Mouse (Mus musculus): ENCODE results near the gene Fto. TPM values are rescaled to one million over a fixed set of nuclear protein-coding genes. Genes with fewer than 3 reads are reported as not detected.
A peak's percentile ranks its signal among the peaks of the same experiment; 100 is the strongest.

The Fto gene
- total and polyA plus RNA-seq, 2 experiments from 2014 or later: 41.1 to 50.6 TPM

DNA sequence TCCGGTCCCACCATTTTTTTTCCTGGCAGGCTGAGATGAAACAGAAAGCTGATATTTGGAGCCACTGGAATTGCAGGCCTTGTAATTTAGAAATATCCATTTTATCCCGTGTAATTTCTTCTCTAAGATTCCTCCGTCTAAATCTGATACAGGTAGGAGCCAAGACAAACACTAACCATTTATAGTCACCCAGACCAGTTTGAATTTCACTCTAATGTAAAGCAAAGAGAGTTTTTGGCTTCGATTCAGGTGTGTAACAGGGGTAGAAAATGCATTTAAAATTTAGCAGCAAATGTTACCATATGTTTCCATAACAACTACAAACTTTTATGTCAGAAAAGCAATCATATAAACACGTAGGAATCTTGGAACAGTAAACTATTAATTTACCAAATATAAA, 225.6 kb downstream of the Fto start:
- ATAC-seq (ENCODE audit: insufficient read depth, low read depth) (no peak), DNase-seq (ENCODE audit: low spot score) (no peak)
- no peak overlapping the region for H3K9ac ChIP-seq (replicated peaks; ENCODE audit: low read depth, low read length)
- no peaks in the 10 kb centered on the region; the same call in 1 of the 2 replicates for H3K4me1 ChIP-seq (ENCODE audit: control insufficient read depth, insufficient read depth)
- H3K4me2 ChIP-seq (ENCODE audit: low read depth, low read length): no peak overlapping the region
- no peaks in the 10 kb centered on the region for H3K9me3 ChIP-seq (replicated peaks; ENCODE audit: control insufficient read depth, low read length)
- no peaks in the 10 kb centered on the region for H3K27me3 ChIP-seq (ENCODE audit: control insufficient read depth, insufficient read depth, low read length)
- TF ChIP-seq CTCF (IDR thresholded peaks at IDR 0.05; ENCODE audit: low read depth) (no peak), EP300 (IDR thresholded peaks at IDR 0.05; ENCODE audit: low read depth) (no peak)
- no peak overlapping the region for H3K4me3 ChIP-seq (ENCODE audit: low read depth, low read length)
- no peak overlapping the region for H3K27ac ChIP-seq (ENCODE audit: low read depth)
- 79% methylated on average over 5 of the region's 5 CpGs for WGBS
- H3K36me3 ChIP-seq (replicated peaks; ENCODE audit: control insufficient read depth, insufficient read depth, low read length): no peaks in the 10 kb centered on the region

DNA sequence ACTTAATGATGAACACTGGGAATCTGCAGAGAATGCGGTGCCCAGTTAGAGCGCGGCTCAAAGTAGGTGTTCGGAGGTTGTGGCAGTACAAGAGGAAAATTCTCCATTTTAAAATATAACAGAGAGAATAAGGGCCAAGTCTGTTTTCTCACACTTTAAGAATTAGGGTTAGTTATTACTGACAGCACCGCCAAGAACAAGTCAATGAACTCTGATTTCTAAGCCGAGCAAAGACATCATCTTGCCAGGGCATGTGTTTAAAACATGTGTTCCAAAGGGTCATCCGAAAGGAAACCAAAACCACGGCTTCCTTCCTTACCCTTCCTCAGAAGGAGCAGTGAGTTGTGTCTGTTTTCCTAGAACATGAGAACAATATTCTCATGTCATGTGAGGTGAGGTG, 226.3 kb downstream of the Fto start:
- H3K4me1 ChIP-seq (ENCODE audit: control insufficient read depth, insufficient read depth): no peaks in the 10 kb centered on the region; the same call in 1 of the 2 replicates

DNA sequence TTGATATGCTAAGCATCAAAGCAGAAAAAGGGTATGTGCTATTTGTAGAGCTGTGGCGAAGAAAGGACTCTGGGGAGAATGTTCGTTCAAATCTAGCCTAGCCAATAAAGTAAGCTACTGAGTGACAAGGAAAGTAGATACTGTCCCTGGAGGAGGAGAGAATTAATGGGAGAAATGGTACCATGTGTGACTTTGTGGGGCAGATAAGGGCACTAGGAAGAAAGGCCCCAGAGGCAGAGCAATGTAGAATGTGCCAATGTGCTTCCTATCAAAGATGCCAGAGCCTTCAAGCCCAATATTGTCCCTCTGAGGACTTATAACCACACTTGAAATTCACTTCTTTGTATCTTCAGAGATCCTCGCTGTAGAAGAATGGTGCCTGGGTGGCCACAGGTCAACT, 227.9 kb downstream of the Fto start:
- no peak overlapping the region for H3K4me3 ChIP-seq (ENCODE audit: low read depth, low read length)
- WGBS: 51% methylated on average over 3 of the region's 3 CpGs
- H3K36me3 ChIP-seq (replicated peaks; ENCODE audit: control insufficient read depth, insufficient read depth, low read length): no peaks in the 10 kb centered on the region
- no peaks in the 10 kb centered on the region for H3K27me3 ChIP-seq (ENCODE audit: control insufficient read depth, insufficient read depth, low read length)
- H3K9ac ChIP-seq (replicated peaks; ENCODE audit: low read depth, low read length): no peak overlapping the region
- ATAC-seq (ENCODE audit: insufficient read depth, low read depth): no peak
- no peak overlapping the region for H3K27ac ChIP-seq (ENCODE audit: low read depth)
- no peak for DNase-seq (ENCODE audit: low spot score)
- H3K9me3 ChIP-seq (replicated peaks; ENCODE audit: control insufficient read depth, low read length): no peaks in the 10 kb centered on the region
- H3K4me1 ChIP-seq (ENCODE audit: control insufficient read depth, insufficient read depth): no peaks in the 10 kb centered on the region; the same call in 1 of the 2 replicates
- no peak overlapping the region for H3K4me2 ChIP-seq (ENCODE audit: low read depth, low read length)
- no peak for TF ChIP-seq EP300 (IDR thresholded peaks at IDR 0.05; ENCODE audit: low read depth)
- no peak for TF ChIP-seq CTCF (IDR thresholded peaks at IDR 0.05; ENCODE audit: low read depth)

More for the DNA sequence above, 226.3 kb downstream of the Fto start:
- Histone ChIP-seq H3K9me3 (replicated peaks; ENCODE audit: control insufficient read depth, low read length) (no peaks in the 10 kb centered on the region), H3K4me2 (ENCODE audit: low read depth, low read length) (no peak overlapping the region), H3K4me3 (ENCODE audit: low read depth, low read length) (no peak overlapping the region), H3K9ac (replicated peaks; ENCODE audit: low read depth, low read length) (no peak overlapping the region), H3K27me3 (ENCODE audit: control insufficient read depth, insufficient read depth, low read length) (no peaks in the 10 kb centered on the region), H3K36me3 (replicated peaks; ENCODE audit: control insufficient read depth, insufficient read depth, low read length) (no peaks in the 10 kb centered on the region), H3K27ac (ENCODE audit: low read depth) (no peak overlapping the region)
- no peak for ATAC-seq (ENCODE audit: insufficient read depth, low read depth)
- no peak for TF ChIP-seq EP300 (IDR thresholded peaks at IDR 0.05; ENCODE audit: low read depth)
- TF ChIP-seq CTCF (IDR thresholded peaks at IDR 0.05; ENCODE audit: low read depth): no peak
- 84% methylated on average over 8 of the region's 8 CpGs for WGBS
- DNase-seq (ENCODE audit: low spot score): no peak

DNA sequence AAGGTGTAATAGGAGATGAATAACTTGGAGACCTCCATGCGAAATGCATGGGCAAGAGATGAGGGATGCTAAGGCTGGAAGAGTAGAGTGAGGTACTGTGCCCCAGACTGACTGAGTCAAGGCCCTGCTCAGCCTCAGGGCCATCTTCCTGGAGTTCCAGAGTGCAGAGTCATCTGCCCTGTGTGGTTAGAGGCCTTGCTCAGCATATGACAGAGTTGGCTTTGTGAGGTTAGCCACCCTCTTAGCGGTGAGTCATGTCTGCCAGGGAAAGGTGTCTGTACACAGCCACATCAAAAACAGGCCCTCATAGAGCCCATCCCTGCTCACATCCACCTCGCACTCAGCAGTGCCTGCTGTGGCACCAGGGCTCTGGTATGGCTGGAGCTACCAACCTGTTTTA, 232.2 kb downstream of the Fto start:
- Histone ChIP-seq H3K4me3 (ENCODE audit: low read depth, low read length) (no peak overlapping the region), H3K9ac (replicated peaks; ENCODE audit: low read depth, low read length) (no peak overlapping the region), H3K4me1 (ENCODE audit: control insufficient read depth, insufficient read depth) (peaks cover 7% of the 10 kb centered on the region), H3K27ac (ENCODE audit: low read depth) (no peak overlapping the region), H3K36me3 (replicated peaks; ENCODE audit: control insufficient read depth, insufficient read depth, low read length) (no peaks in the 10 kb centered on the region), H3K9me3 (replicated peaks; ENCODE audit: control insufficient read depth, low read length) (no peaks in the 10 kb centered on the region), H3K27me3 (ENCODE audit: control insufficient read depth, insufficient read depth, low read length) (no peaks in the 10 kb centered on the region), H3K4me2 (ENCODE audit: low read depth, low read length) (no peak overlapping the region)
- WGBS: 74% methylated on average over 3 of the region's 3 CpGs
- no peak for DNase-seq (ENCODE audit: low spot score)
- ATAC-seq (ENCODE audit: insufficient read depth, low read depth): no peak
- TF ChIP-seq EP300 (IDR thresholded peaks at IDR 0.05; ENCODE audit: low read depth) (no peak), CTCF (IDR thresholded peaks at IDR 0.05; ENCODE audit: low read depth) (no peak)

DNA sequence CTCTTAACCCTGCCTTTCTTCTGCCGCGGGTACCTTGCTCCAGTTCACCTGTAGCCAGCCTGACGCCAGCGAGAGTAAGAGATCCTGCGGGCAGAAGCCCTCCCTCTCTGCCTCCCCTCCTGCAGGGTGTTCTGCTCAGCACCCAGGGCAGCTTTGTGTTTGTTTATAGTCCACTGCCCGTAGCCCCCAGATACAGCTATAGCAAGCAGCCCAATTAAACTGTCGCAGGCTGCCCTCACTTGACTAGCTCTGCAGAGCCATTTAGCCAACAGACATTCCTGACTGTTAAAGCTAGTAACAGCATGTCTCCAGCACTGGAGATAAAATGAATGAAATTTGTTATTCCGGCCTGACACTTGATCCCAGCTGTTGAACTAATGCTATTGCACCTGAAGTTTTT, 233.3 kb downstream of the Fto start:
- H3K9me3 ChIP-seq (replicated peaks; ENCODE audit: control insufficient read depth, low read length): no peaks in the 10 kb centered on the region
- ATAC-seq (ENCODE audit: insufficient read depth, low read depth) (peak; percentile 53), DNase-seq (ENCODE audit: low spot score) (no peak)
- no peaks in the 10 kb centered on the region for H3K27me3 ChIP-seq (ENCODE audit: control insufficient read depth, insufficient read depth, low read length)
- TF ChIP-seq EP300 (IDR thresholded peaks at IDR 0.05; ENCODE audit: low read depth) (no peak), CTCF (IDR thresholded peaks at IDR 0.05; ENCODE audit: low read depth) (no peak)
- no peak overlapping the region for H3K27ac ChIP-seq (ENCODE audit: low read depth)
- peaks cover 10% of the 10 kb centered on the region for H3K4me1 ChIP-seq (ENCODE audit: control insufficient read depth, insufficient read depth)
- no peaks in the 10 kb centered on the region for H3K36me3 ChIP-seq (replicated peaks; ENCODE audit: control insufficient read depth, insufficient read depth, low read length)
- H3K4me2 ChIP-seq (ENCODE audit: low read depth, low read length): no peak overlapping the region
- WGBS: 43% methylated on average over 8 of the region's 8 CpGs
- H3K9ac ChIP-seq (replicated peaks; ENCODE audit: low read depth, low read length): no peak overlapping the region
- no peak overlapping the region for H3K4me3 ChIP-seq (ENCODE audit: low read depth, low read length)

DNA sequence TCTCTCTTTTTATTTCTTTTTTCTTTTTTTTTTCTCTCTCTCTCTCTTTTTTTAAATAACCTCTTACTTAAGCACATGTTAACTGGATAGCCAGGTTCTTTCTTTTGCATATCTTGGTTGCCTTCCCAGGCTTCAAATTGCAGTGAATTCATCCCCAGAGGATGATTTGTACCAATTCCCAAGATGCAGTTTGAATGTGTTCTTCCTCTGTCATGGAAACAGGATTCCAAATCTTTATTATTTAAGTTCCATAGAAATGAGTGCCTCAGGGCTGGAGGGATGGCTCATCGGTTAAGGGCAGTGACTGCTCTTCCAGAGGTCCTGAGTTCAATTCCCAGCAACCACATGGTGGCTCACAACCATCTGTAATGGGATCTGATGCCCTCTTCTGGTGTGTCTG, 236.8 kb downstream of the Fto start:
- H3K4me3 ChIP-seq (ENCODE audit: low read depth, low read length): no peak overlapping the region
- no peak overlapping the region for H3K27ac ChIP-seq (ENCODE audit: low read depth)
- H3K4me2 ChIP-seq (ENCODE audit: low read depth, low read length): no peak overlapping the region
- H3K9ac ChIP-seq (replicated peaks; ENCODE audit: low read depth, low read length): no peak overlapping the region
- TF ChIP-seq CTCF (IDR thresholded peaks at IDR 0.05; ENCODE audit: low read depth) (no peak), EP300 (IDR thresholded peaks at IDR 0.05; ENCODE audit: low read depth) (no peak)
- no peaks in the 10 kb centered on the region for H3K27me3 ChIP-seq (ENCODE audit: control insufficient read depth, insufficient read depth, low read length)
- peaks cover 28% of the 10 kb centered on the region for H3K4me1 ChIP-seq (ENCODE audit: control insufficient read depth, insufficient read depth)
- WGBS: 85% methylated on average over 1 of the region's 1 CpGs
- ATAC-seq (ENCODE audit: insufficient read depth, low read depth) (no peak), DNase-seq (ENCODE audit: low spot score) (no peak)
- H3K36me3 ChIP-seq (replicated peaks; ENCODE audit: control insufficient read depth, insufficient read depth, low read length): no peaks in the 10 kb centered on the region
- no peaks in the 10 kb centered on the region for H3K9me3 ChIP-seq (replicated peaks; ENCODE audit: control insufficient read depth, low read length)
